Mouse (Mus musculus): ENCODE data around the gene Trmt10a. TPM values are rescaled to one million over a fixed set of nuclear protein-coding genes. Genes with fewer than 3 reads are reported as not detected.
A peak's percentile ranks its signal among the peaks of the same experiment; 100 is the strongest.
"Not testable (repeated sequence)": the region's sequence is repeated elsewhere in the genome, so short reads cannot be mapped to it uniquely, and the experiment has no call there.

Gene Trmt10a
- polyA plus RNA-seq, 1 experiment from 2014 or later: 12.9 TPM

GRCm38 (mm10) chr3:138118392-138118791 is 24.9 kb upstream of the Trmt10a start:
- 70% methylated on average over 6 of the region's 6 CpGs for WGBS
- 0 out of 2 replicates have a peak, but pooled peaks cover 3% of the 10 kb centered on the region for H3K4me1 ChIP-seq (replicated peaks)
- no peaks in the 10 kb centered on the region for H3K27me3 ChIP-seq (replicated peaks)
- H3K27ac ChIP-seq: no peak overlapping the region
- H3K4me2 ChIP-seq (replicated peaks): no peak overlapping the region
- no peaks in the 10 kb centered on the region for H3K9me3 ChIP-seq
- no peaks in the 10 kb centered on the region for H3K36me3 ChIP-seq
- no peak overlapping the region for H3K4me3 ChIP-seq (replicated peaks)
- no peak overlapping the region for H3K9ac ChIP-seq
- no peak for ATAC-seq

GRCm38 (mm10) chr3:138118831-138119230 is 24.4 kb upstream of the Trmt10a start:
- H3K27ac ChIP-seq: no peak overlapping the region

GRCm38 (mm10) chr3:138119444-138120105 is 23.7 kb upstream of the Trmt10a start:
- H3K4me1 ChIP-seq (replicated peaks): 0 out of 2 replicates have a peak, but pooled peaks cover 3% of the 10 kb centered on the region
- no peak overlapping the region for H3K4me3 ChIP-seq (replicated peaks)
- H3K36me3 ChIP-seq: no peaks in the 10 kb centered on the region
- H3K27ac ChIP-seq: no peak overlapping the region
- no peak overlapping the region for H3K4me2 ChIP-seq (replicated peaks)
- no peak overlapping the region for H3K9ac ChIP-seq
- H3K9me3 ChIP-seq: no peaks in the 10 kb centered on the region
- 89% methylated on average over 16 of the region's 16 CpGs for WGBS
- no peak for ATAC-seq
- H3K27me3 ChIP-seq (replicated peaks): no peaks in the 10 kb centered on the region

More at GRCm38 (mm10) chr3:138118831-138119230, 24.4 kb upstream of the Trmt10a start:
- Histone ChIP-seq H3K4me3 (replicated peaks) (no peak overlapping the region), H3K9ac (no peak overlapping the region), H3K27me3 (replicated peaks) (no peaks in the 10 kb centered on the region), H3K4me1 (replicated peaks) (0 out of 2 replicates have a peak, but pooled peaks cover 3% of the 10 kb centered on the region), H3K9me3 (no peaks in the 10 kb centered on the region), H3K36me3 (no peaks in the 10 kb centered on the region), H3K4me2 (replicated peaks) (no peak overlapping the region)
- WGBS: 74% methylated on average over 14 of the region's 14 CpGs
- no peak for ATAC-seq

- no peak overlapping the region for H3K4me3 ChIP-seq (replicated peaks)
- ATAC-seq: peak; percentile 66
- no peak overlapping the region for H3K27ac ChIP-seq
- no peaks in the 10 kb centered on the region for H3K36me3 ChIP-seq
- H3K9me3 ChIP-seq: no peaks in the 10 kb centered on the region
- H3K4me2 ChIP-seq (replicated peaks): no peak overlapping the region
- 0 out of 2 replicates have a peak, but pooled peaks cover 3% of the 10 kb centered on the region for H3K4me1 ChIP-seq (replicated peaks)
- no peak overlapping the region for H3K9ac ChIP-seq
- H3K27me3 ChIP-seq (replicated peaks): no peaks in the 10 kb centered on the region
- WGBS: 76% methylated on average over 2 of the region's 2 CpGs
These were observed 21.8 kb upstream of the Trmt10a start for GRCm38 (mm10) chr3:138121461-138121860.

GRCm38 (mm10) chr3:138123842-138124241 is 19.4 kb upstream of the Trmt10a start:
- Histone ChIP-seq H3K4me1 (replicated peaks) (0 out of 2 replicates have a peak, but pooled peaks cover 3% of the 10 kb centered on the region), H3K4me2 (replicated peaks) (no peak overlapping the region), H3K4me3 (replicated peaks) (no peak overlapping the region), H3K36me3 (no peaks in the 10 kb centered on the region), H3K9me3 (no peaks in the 10 kb centered on the region), H3K9ac (no peak overlapping the region), H3K27me3 (replicated peaks) (no peaks in the 10 kb centered on the region), H3K27ac (no peak overlapping the region)
- no peak for ATAC-seq
- WGBS: 80% methylated on average over 10 of the region's 10 CpGs

- no peak overlapping the region for H3K9ac ChIP-seq
- H3K27ac ChIP-seq: peak overlapping the region; percentile 74
- no peaks in the 10 kb centered on the region for H3K36me3 ChIP-seq
- ATAC-seq: peak; percentile 65
- 78% methylated on average over 6 of the region's 6 CpGs for WGBS
- no peaks in the 10 kb centered on the region for H3K9me3 ChIP-seq
- peak overlapping the region; percentile 39 for H3K4me2 ChIP-seq (replicated peaks)
- peak overlapping the region; percentile 24; the same call in 1 of the 2 replicates for H3K4me3 ChIP-seq (replicated peaks)
- no peaks in the 10 kb centered on the region for H3K27me3 ChIP-seq (replicated peaks)
- no peaks in the 10 kb centered on the region for H3K4me1 ChIP-seq (replicated peaks)
These were observed 14.1 kb upstream of the Trmt10a start for GRCm38 (mm10) chr3:138129110-138129509.

GRCm38 (mm10) chr3:138130692-138131091 is 12.6 kb upstream of the Trmt10a start:
- Histone ChIP-seq H3K4me2 (replicated peaks) (no peak overlapping the region), H3K27ac (peak overlapping the region; percentile 52), H3K9ac (no peak overlapping the region), H3K4me1 (replicated peaks) (no peaks in the 10 kb centered on the region), H3K27me3 (replicated peaks) (no peaks in the 10 kb centered on the region), H3K36me3 (no peaks in the 10 kb centered on the region), H3K9me3 (no peaks in the 10 kb centered on the region), H3K4me3 (replicated peaks) (peak overlapping the region; percentile 26)
- WGBS: 61% methylated on average over 1 of the region's 1 CpGs
- ATAC-seq: no peak

GRCm38 (mm10) chr3:138131168-138131567 is 12.1 kb upstream of the Trmt10a start:
- no peaks in the 10 kb centered on the region for H3K27me3 ChIP-seq (replicated peaks)
- 37% methylated on average over 9 of the region's 9 CpGs for WGBS
- no peak overlapping the region for H3K9ac ChIP-seq
- H3K9me3 ChIP-seq: no peaks in the 10 kb centered on the region
- H3K4me1 ChIP-seq (replicated peaks): no peaks in the 10 kb centered on the region
- ATAC-seq: peak; percentile 75
- no peaks in the 10 kb centered on the region for H3K36me3 ChIP-seq
- H3K4me2 ChIP-seq (replicated peaks): no peak overlapping the region
- peak overlapping the region; percentile 26 for H3K4me3 ChIP-seq (replicated peaks)
- H3K27ac ChIP-seq: peak overlapping the region; percentile 52

- H3K36me3 ChIP-seq: no peaks in the 10 kb centered on the region
- no peaks in the 10 kb centered on the region for H3K9me3 ChIP-seq
- H3K9ac ChIP-seq: no peak overlapping the region
- no peak overlapping the region for H3K4me3 ChIP-seq (replicated peaks)
- H3K4me1 ChIP-seq (replicated peaks): no peaks in the 10 kb centered on the region
- 73% methylated on average over 8 of the region's 8 CpGs for WGBS
- no peak overlapping the region for H3K4me2 ChIP-seq (replicated peaks)
- H3K27me3 ChIP-seq (replicated peaks): no peaks in the 10 kb centered on the region
- H3K27ac ChIP-seq: peak overlapping the region; percentile 56; the same call in 1 of the 2 replicates
- peak; percentile 69 for ATAC-seq
These were observed 9.8 kb upstream of the Trmt10a start for GRCm38 (mm10) chr3:138133463-138133862.

- Histone ChIP-seq H3K9ac (no peak overlapping the region), H3K9me3 (no peaks in the 10 kb centered on the region), H3K36me3 (no peaks in the 10 kb centered on the region), H3K4me2 (replicated peaks) (no peak overlapping the region), H3K4me1 (replicated peaks) (no peaks in the 10 kb centered on the region), H3K4me3 (replicated peaks) (no peak overlapping the region), H3K27ac (peak overlapping the region; percentile 33; the same call in 1 of the 2 replicates), H3K27me3 (replicated peaks) (no peaks in the 10 kb centered on the region)
- WGBS: 88% methylated on average over 11 of the region's 11 CpGs
- ATAC-seq: no peak
These were observed 9.3 kb upstream of the Trmt10a start for GRCm38 (mm10) chr3:138133916-138134315.

- ATAC-seq: peak; percentile 46
- WGBS: 66% methylated on average over 1 of the region's 1 CpGs
- no peak overlapping the region for H3K9ac ChIP-seq
- H3K27ac ChIP-seq: no peak overlapping the region
- no peaks in the 10 kb centered on the region for H3K4me1 ChIP-seq (replicated peaks)
- H3K36me3 ChIP-seq: no peaks in the 10 kb centered on the region
- H3K9me3 ChIP-seq: no peaks in the 10 kb centered on the region
- H3K4me3 ChIP-seq (replicated peaks): no peak overlapping the region
- no peak overlapping the region for H3K4me2 ChIP-seq (replicated peaks)
- H3K27me3 ChIP-seq (replicated peaks): no peaks in the 10 kb centered on the region
These were observed 8.7 kb upstream of the Trmt10a start for GRCm38 (mm10) chr3:138134528-138134927.

GRCm38 (mm10) chr3:138138146-138138545 is 5.1 kb upstream of the Trmt10a start:
- H3K4me2 ChIP-seq (replicated peaks); H3K4me3 ChIP-seq (replicated peaks); H3K27ac ChIP-seq; ATAC-seq; H3K27me3 ChIP-seq (replicated peaks); H3K36me3 ChIP-seq; H3K9ac ChIP-seq; H3K4me1 ChIP-seq (replicated peaks); H3K9me3 ChIP-seq: not testable (repeated sequence)
- 94% methylated on average over 13 of the region's 13 CpGs for WGBS

- ATAC-seq: no peak
- no peak overlapping the region for H3K4me3 ChIP-seq (replicated peaks)
- WGBS: 86% methylated on average over 6 of the region's 6 CpGs
- no peak overlapping the region for H3K4me2 ChIP-seq (replicated peaks)
- H3K27me3 ChIP-seq (replicated peaks): no peaks in the 10 kb centered on the region
- 0 out of 2 replicates have a peak, but pooled peaks cover 2% of the 10 kb centered on the region for H3K4me1 ChIP-seq (replicated peaks)
- no peaks in the 10 kb centered on the region for H3K9me3 ChIP-seq
- no peaks in the 10 kb centered on the region for H3K36me3 ChIP-seq
- no peak overlapping the region for H3K27ac ChIP-seq
- no peak overlapping the region for H3K9ac ChIP-seq
These were observed 3.6 kb upstream of the Trmt10a start for GRCm38 (mm10) chr3:138139663-138140062.

All from intestine, embryonic 15.5 days (tissue).